Mouse (Mus musculus) limb, embryonic 12.5 days (tissue): ENCODE results near the gene Ttc28. TPM values are rescaled to one million over a fixed set of nuclear protein-coding genes. Genes with fewer than 3 reads are reported as not detected.
A peak's percentile ranks its signal among the peaks of the same experiment; 100 is the strongest.

Experiments
- ATAC-seq: fragments of 200-750 bp; cut with Nextera tagmentation; 2 replicates; pipeline ENCODE4 v1.8.0; 2017; ENCODE audit warnings: low read depth, moderate TSS enrichment; ENCODE audit not compliant: insufficient number of reproducible peaks, insufficient read depth, low FRiP score, low TSS enrichment
- H3K27ac ChIP-seq: fragments of 300-500 bp; sonication (generic); 2 replicates; pipeline ENCODE4 v1.5.1; 2016; ENCODE audit warnings: mild to moderate bottlenecking, moderate library complexity
- H3K27me3 ChIP-seq: fragments of 300-500 bp; sonication (generic); 2 replicates; pipeline ENCODE4 v1.6.1; 2016; ENCODE audit warnings: mild to moderate bottlenecking, moderate library complexity
- H3K36me3 ChIP-seq: fragments of 300-500 bp; sonication (generic); 2 replicates; pipeline ENCODE4 v1.6.1; 2016; ENCODE audit warnings: mild to moderate bottlenecking, moderate library complexity
- H3K4me1 ChIP-seq: fragments of 300-500 bp; sonication (generic); replicated peaks from 2 replicates; pipeline ENCODE4 v1.6.1; 2016
- H3K4me2 ChIP-seq: fragments of 300-500 bp; sonication (generic); 2 replicates; pipeline ENCODE4 v1.6.1; 2016; ENCODE audit warnings: mild to moderate bottlenecking, moderate library complexity
- H3K4me3 ChIP-seq: fragments of 300-500 bp; sonication (generic); replicated peaks from 2 replicates; pipeline ENCODE4 v1.5.1; 2016; ENCODE audit warnings: mild to moderate bottlenecking
- H3K9ac ChIP-seq: fragments of 300-500 bp; sonication (generic); replicated peaks from 2 replicates; pipeline ENCODE4 v1.6.1; 2016; ENCODE audit warnings: mild to moderate bottlenecking, moderate library complexity
- H3K9me3 ChIP-seq: fragments of 300-500 bp; sonication (generic); 2 replicates; pipeline ENCODE4 v1.6.1; 2016; ENCODE audit warnings: mild to moderate bottlenecking, moderate library complexity
- WGBS: fragments of 180-500 bp; shearing (Covaris S2); methylation state at CpG from one replicate; pipeline ENCODE4 v1.1.7; 2016; 5-methylcytosine and 5-hydroxymethylcytosine counted together
- polyA plus RNA-seq: library from polyadenylated mRNA; unstranded; fragments of >200 nt; fragmentation: Nextera tagmentation; extraction: Ambion mirVana; gene quantifications from 2 replicates; pipeline ENCODE4 v1.2.1, GENCODE M21; 2016

The Ttc28 gene
- polyA plus RNA-seq, 1 experiment from 2014 or later: 20.0 TPM

DNA sequence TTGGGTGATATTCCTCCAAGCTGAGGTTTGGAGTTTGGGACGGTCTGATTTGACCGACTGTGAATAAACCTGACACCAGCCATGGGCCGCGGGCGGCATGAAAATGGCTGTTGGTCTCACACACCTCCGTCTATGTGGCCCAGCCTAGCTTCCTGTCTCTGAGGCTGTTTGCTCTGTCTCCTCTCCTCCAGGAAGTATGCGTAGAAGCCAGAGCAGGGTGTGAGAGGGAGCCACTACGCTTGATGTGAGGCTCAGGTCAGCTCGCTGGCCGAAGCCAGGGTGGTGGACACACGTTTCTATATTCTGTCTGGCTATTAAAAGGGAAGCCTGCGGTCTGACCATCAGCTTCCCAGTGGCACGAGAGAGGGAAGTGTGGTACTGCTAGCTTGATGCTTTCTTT, 296.8 kb downstream of the Ttc28 start:
- Histone ChIP-seq H3K9me3 (no peaks in the 10 kb centered on the region), H3K9ac (no peak overlapping the region), H3K27me3 (peaks cover 5% of the 10 kb centered on the region; the same call in 1 of the 2 replicates), H3K4me2 (peak overlapping the region; percentile 52; the same call in 1 of the 2 replicates), H3K27ac (peak overlapping the region; percentile 12; the same call in 1 of the 2 replicates), H3K4me3 (no peak overlapping the region), H3K36me3 (no peaks in the 10 kb centered on the region), H3K4me1 (peaks cover 75% of the 10 kb centered on the region)
- WGBS: 74% methylated on average over 13 of the region's 13 CpGs
- ATAC-seq: no peak

GRCm38 (mm10) chr5:111178324-111179076, 298.9 kb downstream of the Ttc28 start:
- ATAC-seq: no peak
- H3K4me1 ChIP-seq: peaks cover 78% of the 10 kb centered on the region

DNA sequence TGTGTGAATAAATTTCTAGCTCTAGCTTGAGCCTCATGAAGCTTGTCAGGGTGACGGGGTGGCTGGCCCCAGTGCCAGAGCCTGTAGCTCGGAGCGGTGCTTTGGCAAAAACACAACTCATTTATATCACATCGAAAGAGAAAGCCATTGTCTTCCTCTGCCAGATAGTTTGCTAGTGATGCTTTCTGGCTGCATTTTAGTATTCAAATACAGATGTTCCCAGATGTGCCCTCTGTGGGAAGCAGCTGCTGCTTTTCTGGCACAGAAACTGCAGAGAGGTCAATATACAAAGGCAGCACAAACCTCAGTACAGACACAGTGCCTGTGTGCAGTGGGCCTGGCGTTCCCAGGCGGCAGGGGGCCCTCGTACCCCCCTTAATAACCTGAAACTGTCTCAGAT, 300.0 kb downstream of the Ttc28 start:
- Histone ChIP-seq H3K4me2 (no peak overlapping the region; the same call in 1 of the 2 replicates), H3K27me3 (no peaks in the 10 kb centered on the region), H3K4me1 (peaks cover 78% of the 10 kb centered on the region), H3K9me3 (no peaks in the 10 kb centered on the region), H3K36me3 (peaks cover 14% of the 10 kb centered on the region), H3K9ac (no peak overlapping the region), H3K27ac (peak overlapping the region; percentile 78), H3K4me3 (no peak overlapping the region)
- 53% methylated on average over 7 of the region's 7 CpGs for WGBS
- no peak for ATAC-seq

More at GRCm38 (mm10) chr5:111178324-111179076, 298.9 kb downstream of the Ttc28 start:
- Histone ChIP-seq H3K4me2 (peak overlapping the region; percentile 26), H3K9ac (no peak overlapping the region; the same call in 1 of the 2 replicates), H3K36me3 (peaks cover 6% of the 10 kb centered on the region), H3K4me3 (no peak overlapping the region), H3K9me3 (no peaks in the 10 kb centered on the region), H3K27ac (peak overlapping the region; percentile 66), H3K27me3 (no peaks in the 10 kb centered on the region)
- WGBS: 31% methylated on average over 21 of the region's 21 CpGs

DNA sequence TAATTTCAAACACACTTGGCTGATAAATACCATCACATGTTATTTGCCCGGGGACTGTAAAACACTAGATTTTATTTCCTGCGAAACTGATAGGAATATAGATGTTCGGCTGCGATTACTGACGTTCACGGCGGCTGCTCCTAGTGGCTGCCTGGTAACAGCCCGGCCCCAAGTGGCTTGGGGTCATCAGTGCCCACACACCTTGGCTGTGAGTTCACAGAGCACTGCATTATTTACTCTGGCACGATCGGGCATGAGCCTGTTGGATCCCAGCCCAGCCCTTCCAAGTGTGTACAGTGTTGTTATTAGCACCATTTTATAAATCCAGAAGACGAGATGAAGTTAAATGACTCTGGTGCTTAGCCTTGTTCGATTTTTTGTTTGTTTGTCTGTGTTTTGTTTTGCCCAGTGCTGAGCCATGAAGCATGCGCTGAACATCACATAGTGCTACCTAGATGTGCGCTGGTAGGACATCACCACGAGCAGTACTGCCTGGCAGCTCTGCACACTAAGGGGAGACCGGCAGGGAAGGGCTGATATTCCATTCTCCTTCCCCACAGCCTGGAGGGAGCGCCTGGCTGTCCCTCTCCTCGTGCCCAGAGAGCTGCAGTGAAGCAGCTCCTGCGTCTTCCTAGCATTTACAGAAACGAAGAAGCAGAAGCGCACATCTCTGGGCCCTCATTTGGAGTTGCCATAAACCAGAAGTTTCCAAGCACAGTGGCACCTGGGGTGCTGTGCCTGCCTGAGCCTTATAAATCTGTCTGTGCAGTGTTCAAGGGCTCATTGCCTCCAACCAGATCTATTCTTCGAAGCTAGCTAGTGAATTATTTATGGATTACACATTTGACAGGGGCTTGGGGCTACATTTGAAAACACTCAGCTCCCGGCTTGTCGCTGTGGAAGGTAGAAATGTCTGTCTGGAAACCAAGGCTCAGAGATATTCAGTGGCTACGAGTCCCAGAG, 300.8 kb downstream of the Ttc28 start:
- ATAC-seq: no peak
- WGBS: 47% methylated on average over 25 of the region's 25 CpGs
- no peak overlapping the region; the same call in 1 of the 2 replicates for H3K4me2 ChIP-seq
- no peaks in the 10 kb centered on the region for H3K9me3 ChIP-seq
- peak overlapping the region; percentile 78 for H3K27ac ChIP-seq
- peaks cover 14% of the 10 kb centered on the region for H3K36me3 ChIP-seq
- H3K27me3 ChIP-seq: no peaks in the 10 kb centered on the region
- 0 out of 2 replicates have a peak overlapping the region, but pooled peaks have one; percentile 8 for H3K9ac ChIP-seq
- peaks cover 71% of the 10 kb centered on the region for H3K4me1 ChIP-seq
- no peak overlapping the region for H3K4me3 ChIP-seq

DNA sequence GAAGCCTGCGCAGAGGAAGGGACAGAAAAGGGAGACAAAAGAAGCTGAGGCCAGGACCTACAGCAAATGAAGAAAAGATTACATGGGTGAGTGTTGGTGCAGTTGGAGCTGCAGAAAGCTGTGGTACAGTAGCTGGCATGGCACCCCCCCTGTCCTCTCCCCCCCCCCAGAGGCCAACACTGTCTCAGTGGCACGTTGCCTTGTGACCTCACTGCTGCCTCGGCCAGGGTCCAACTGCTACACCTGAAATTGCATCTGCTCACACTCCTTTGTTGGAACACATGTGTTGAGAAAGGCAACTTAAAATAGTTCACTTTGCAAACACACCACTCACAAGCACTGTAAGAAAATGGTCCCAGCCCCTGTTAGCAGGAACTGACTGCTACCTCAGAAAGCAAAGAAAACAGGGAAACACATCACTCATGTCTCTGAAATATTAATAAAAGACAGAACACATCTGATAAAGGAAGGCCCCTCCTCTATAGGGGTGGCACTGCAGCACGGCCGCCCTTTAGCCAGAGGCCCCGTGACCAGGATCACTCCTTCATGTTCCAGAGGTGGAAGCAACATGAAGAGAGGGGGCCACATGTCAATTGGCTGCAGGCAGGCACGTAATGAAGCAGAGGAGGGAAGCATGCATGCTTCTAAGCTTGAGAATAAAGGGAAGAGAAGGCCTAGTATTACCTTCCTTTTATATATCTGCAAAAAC, 301.8 kb downstream of the Ttc28 start:
- H3K9me3 ChIP-seq: no peaks in the 10 kb centered on the region
- H3K4me1 ChIP-seq: peaks cover 62% of the 10 kb centered on the region
- H3K9ac ChIP-seq: no peak overlapping the region
- peak overlapping the region; percentile 78 for H3K27ac ChIP-seq
- no peak overlapping the region for H3K4me2 ChIP-seq
- 52% methylated on average over 7 of the region's 7 CpGs for WGBS
- peaks cover 14% of the 10 kb centered on the region for H3K36me3 ChIP-seq
- no peak for ATAC-seq
- no peak overlapping the region for H3K4me3 ChIP-seq
- no peaks in the 10 kb centered on the region for H3K27me3 ChIP-seq

DNA sequence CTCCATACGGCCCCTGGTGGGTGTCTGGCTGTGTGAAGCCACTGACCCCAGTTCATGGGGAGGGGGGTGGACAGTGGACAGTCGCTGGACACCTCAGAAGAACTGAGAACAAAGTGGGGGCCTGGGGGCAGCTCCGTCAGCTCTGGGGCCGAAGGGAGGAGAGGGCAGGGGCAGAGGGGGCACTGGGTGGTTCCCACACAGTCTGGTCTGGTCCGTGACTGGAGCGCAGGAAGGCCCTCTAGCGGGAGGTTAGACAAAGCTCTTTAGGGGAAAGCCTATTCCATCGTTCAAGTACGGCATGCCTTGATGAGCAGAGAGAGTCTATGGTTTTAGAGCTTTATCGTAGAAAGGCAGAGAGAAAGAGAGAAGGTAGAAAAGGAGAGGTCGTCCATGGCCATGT, 307.0 kb downstream of the Ttc28 start:
- Histone ChIP-seq H3K9ac (0 out of 2 replicates have a peak overlapping the region, but pooled peaks have one; percentile 18), H3K27ac (no peak overlapping the region), H3K9me3 (no peaks in the 10 kb centered on the region), H3K4me1 (peaks cover 23% of the 10 kb centered on the region), H3K4me2 (no peak overlapping the region), H3K4me3 (no peak overlapping the region), H3K36me3 (peaks cover 14% of the 10 kb centered on the region), H3K27me3 (no peaks in the 10 kb centered on the region)
- WGBS: 37% methylated on average over 11 of the region's 11 CpGs
- no peak for ATAC-seq

DNA sequence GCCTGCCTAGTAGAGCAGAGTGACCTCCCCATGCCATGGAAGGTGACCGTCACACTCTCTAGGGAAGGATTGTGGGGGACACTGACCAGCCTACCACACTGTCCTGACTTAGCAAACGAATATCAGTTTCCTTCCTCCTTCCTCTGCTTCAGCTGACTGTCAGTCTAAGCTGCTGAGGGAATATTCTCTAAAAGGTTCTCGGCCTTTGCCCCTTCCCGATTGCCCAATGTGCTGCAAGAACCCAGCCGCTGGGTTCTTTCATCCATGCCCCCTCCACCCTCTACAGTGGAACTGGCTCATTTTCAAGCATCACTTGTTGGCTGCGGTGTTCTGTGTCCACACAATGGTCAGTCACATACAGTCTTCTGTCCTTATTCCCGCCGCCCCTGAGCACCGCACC, 312.4 kb downstream of the Ttc28 start:
- H3K4me1 ChIP-seq: peaks cover 34% of the 10 kb centered on the region

DNA sequence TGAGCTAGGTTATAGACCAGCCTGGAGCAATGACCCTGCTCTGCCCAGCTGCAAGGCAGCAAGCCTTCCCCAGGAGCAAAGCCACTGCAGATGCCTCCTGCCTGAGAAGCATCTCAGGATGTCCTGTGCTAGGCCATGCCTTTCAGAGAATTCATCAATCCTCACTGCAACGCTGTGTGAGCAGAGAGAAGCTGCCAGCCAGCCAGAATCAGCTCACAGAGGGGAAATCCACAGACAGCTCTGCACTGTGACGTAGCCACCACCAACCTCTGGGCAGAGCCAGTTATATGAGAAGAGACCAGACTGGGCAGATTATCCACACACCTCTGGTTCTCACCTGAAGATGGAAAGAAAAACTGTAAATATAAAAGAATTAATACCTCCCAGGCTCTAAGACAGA, 315.2 kb downstream of the Ttc28 start:
- Histone ChIP-seq H3K36me3 (no peaks in the 10 kb centered on the region), H3K4me3 (no peak overlapping the region), H3K9me3 (no peaks in the 10 kb centered on the region), H3K27ac (no peak overlapping the region), H3K9ac (no peak overlapping the region), H3K4me1 (peaks cover 38% of the 10 kb centered on the region), H3K4me2 (no peak overlapping the region), H3K27me3 (0 out of 2 replicates have a peak, but pooled peaks cover 3% of the 10 kb centered on the region)
- no peak for ATAC-seq
- WGBS: 56% methylated on average over 2 of the region's 2 CpGs

More for the DNA sequence above, 312.4 kb downstream of the Ttc28 start:
- Histone ChIP-seq H3K36me3 (no peaks in the 10 kb centered on the region), H3K4me2 (no peak overlapping the region), H3K9ac (no peak overlapping the region), H3K4me3 (no peak overlapping the region), H3K27me3 (0 out of 2 replicates have a peak, but pooled peaks cover 3% of the 10 kb centered on the region), H3K9me3 (no peaks in the 10 kb centered on the region), H3K27ac (no peak overlapping the region)
- no peak for ATAC-seq
- 90% methylated on average over 9 of the region's 9 CpGs for WGBS

DNA sequence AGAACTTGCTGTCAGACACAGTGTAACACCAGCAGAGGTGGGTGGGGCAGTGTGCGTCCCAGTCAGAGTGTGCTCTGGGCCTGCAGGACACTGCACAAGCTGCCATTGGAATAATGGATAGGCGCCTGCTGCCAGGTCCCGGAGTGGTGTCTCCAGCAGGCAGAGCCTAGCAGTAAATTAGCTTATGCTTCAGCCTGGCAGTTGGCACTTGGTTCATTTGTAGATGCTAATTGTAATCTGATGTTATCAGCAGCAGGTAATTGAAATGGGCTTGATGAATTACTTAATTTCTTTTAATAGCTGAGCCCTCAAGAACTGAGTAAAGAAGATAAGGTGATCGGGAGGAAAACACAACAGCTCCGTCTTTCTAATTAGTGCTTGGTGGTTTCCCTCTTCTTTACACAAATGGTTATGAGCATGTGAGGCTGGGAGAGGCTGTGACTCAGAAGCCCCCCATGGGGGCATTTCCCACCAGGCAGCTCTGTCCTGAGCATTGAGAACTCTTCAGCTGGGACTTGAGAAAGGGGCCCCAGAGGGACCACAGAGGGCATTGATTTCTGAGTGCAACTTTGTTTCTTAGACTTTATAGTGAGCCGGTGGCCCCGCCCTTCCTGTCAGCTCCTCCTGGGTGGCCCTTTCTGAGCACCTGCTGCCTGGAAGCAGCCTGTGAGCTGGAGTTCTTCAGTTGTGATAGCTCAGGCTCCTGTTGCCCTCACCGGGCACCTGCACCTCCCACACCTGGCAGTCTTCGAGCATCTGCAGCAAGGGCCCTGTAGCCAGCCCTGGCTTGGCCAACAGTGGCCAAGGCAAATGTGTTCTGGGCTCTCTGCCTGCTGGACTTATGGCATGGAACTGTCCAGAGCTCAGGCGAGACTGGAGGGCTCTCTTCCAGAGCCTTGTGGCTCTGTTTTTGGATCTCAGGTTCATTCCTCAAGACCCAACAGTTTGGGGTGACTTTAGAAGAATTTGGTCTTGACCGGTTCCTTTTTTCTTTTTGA, 316.2 kb downstream of the Ttc28 start:
- no peak overlapping the region for H3K27ac ChIP-seq
- 38% methylated on average over 11 of the region's 11 CpGs for WGBS
- H3K4me2 ChIP-seq: no peak overlapping the region
- no peaks in the 10 kb centered on the region for H3K9me3 ChIP-seq
- H3K4me1 ChIP-seq: peaks cover 42% of the 10 kb centered on the region
- H3K36me3 ChIP-seq: no peaks in the 10 kb centered on the region
- ATAC-seq: no peak
- H3K4me3 ChIP-seq: no peak overlapping the region
- no peak overlapping the region for H3K9ac ChIP-seq
- 0 out of 2 replicates have a peak, but pooled peaks cover 3% of the 10 kb centered on the region for H3K27me3 ChIP-seq

DNA sequence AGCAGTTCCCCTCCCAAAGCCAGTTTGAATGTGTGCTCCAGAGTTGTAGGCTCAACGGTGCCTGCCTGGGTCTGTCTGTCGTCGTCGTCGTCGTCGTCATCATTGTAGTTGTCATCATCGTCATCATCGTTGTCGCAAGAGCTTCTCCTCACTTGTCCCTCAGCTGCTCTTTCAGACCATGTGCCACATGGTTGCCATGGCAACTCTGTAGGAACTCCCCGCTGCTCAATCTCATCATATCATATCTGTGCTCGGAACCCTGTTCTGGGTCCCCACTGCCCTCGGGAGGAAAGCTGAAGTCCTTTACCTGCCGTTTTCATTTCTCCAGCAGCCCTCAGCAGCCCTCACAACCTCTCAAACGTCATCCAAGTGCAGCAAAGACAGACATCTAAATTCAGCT, 318.1 kb downstream of the Ttc28 start:
- H3K4me3 ChIP-seq: no peak overlapping the region
- H3K9ac ChIP-seq: no peak overlapping the region
- no peaks in the 10 kb centered on the region for H3K36me3 ChIP-seq
- ATAC-seq: no peak
- peaks cover 51% of the 10 kb centered on the region for H3K4me1 ChIP-seq
- 0 out of 2 replicates have a peak, but pooled peaks cover 3% of the 10 kb centered on the region for H3K27me3 ChIP-seq
- no peaks in the 10 kb centered on the region for H3K9me3 ChIP-seq
- 87% methylated on average over 15 of the region's 15 CpGs for WGBS
- no peak overlapping the region for H3K4me2 ChIP-seq
- H3K27ac ChIP-seq: no peak overlapping the region
